Mouse (Mus musculus) midbrain, postnatal 0 days (tissue): ENCODE results near the gene Sec23a. TPM values are rescaled to one million over a fixed set of nuclear protein-coding genes. Genes with fewer than 3 reads are reported as not detected.
A peak's percentile ranks its signal among the peaks of the same experiment; 100 is the strongest.

ENCODE experiments used
- ATAC-seq: fragments of 200-750 bp; cut with Nextera tagmentation; 2 replicates; pipeline ENCODE4 v1.8.0; 2017; ENCODE audit warnings: moderate number of reproducible peaks, mild to moderate bottlenecking, moderate TSS enrichment, moderate library complexity; ENCODE audit not compliant: low FRiP score
- DNase-seq: peaks from one replicate; pipeline ENCODE4 v3.0.0-alpha.2; 2015; ENCODE audit warnings: low spot score
- H3K27ac ChIP-seq: fragments of 300-500 bp; sonication (generic); 2 replicates; pipeline ENCODE4 v1.5.1; 2014; ENCODE audit warnings: low read depth, mild to moderate bottlenecking, low read length, mixed read lengths
- H3K27me3 ChIP-seq: fragments of 300-500 bp; sonication (generic); 2 replicates; pipeline ENCODE4 v1.6.1; 2014; ENCODE audit warnings: low read length, control low read depth, mixed read lengths; ENCODE audit not compliant: insufficient read depth
- H3K36me3 ChIP-seq: fragments of 300-500 bp; sonication (generic); 2 replicates; pipeline ENCODE4 v1.6.1; 2014; ENCODE audit warnings: low read length, control low read depth, mixed read lengths; ENCODE audit not compliant: insufficient read depth
- H3K4me1 ChIP-seq: fragments of 300-500 bp; sonication (generic); 2 replicates; pipeline ENCODE4 v1.6.1; 2014; ENCODE audit warnings: mild to moderate bottlenecking, control low read depth, antibody characterized with exemption, low read length, mixed read lengths; ENCODE audit not compliant: insufficient read depth
- H3K4me2 ChIP-seq: fragments of 300-500 bp; sonication (generic); 2 replicates; pipeline ENCODE4 v1.6.1; 2014; ENCODE audit warnings: low read depth, mild to moderate bottlenecking, low read length, mixed read lengths; ENCODE audit not compliant: poor library complexity, severe bottlenecking
- H3K4me3 ChIP-seq: fragments of 300-500 bp; sonication (generic); 2 replicates; pipeline ENCODE4 v1.5.1; 2014; ENCODE audit warnings: low read depth, mild to moderate bottlenecking, low read length, moderate library complexity
- H3K9ac ChIP-seq: fragments of 300-500 bp; sonication (generic); replicated peaks from 2 replicates; pipeline ENCODE4 v1.6.1; 2014; ENCODE audit warnings: mild to moderate bottlenecking, low read length, moderate library complexity, mixed read lengths; ENCODE audit not compliant: poor library complexity, severe bottlenecking
- H3K9me3 ChIP-seq: fragments of 300-500 bp; sonication (generic); 2 replicates; pipeline ENCODE4 v1.6.1; 2016; ENCODE audit warnings: low read length, control low read depth
- CTCF ChIP-seq: IDR thresholded peaks from 2 replicates; pipeline ENCODE4 v1.5.1; 2016; ENCODE audit warnings: antibody characterized with exemption, mild to moderate bottlenecking
- WGBS: fragments of 180-500 bp; shearing (Covaris S2); extraction: QIAGEN DNeasy Blood & Tissue Kit; methylation state at CpG from one replicate; pipeline ENCODE4 v1.1.7; 2014; 5-methylcytosine and 5-hydroxymethylcytosine counted together
- polyA plus RNA-seq: library from polyadenylated mRNA; unstranded; fragments of >200 nt; fragmentation: Nextera tagmentation; extraction: Ambion mirVana; gene quantifications from 2 replicates; pipeline ENCODE4 v1.2.1, GENCODE M21; 2015
- total RNA-seq: library from RNA; depleted of rRNA; stranded (reverse); fragments of >200 nt; gene quantifications from 2 replicates; pipeline ENCODE4 v1.2.3, GENCODE M21; 2014; rRNA removed

The Sec23a gene
- total and polyA plus RNA-seq, 2 experiments from 2014 or later: 92.3 to 150 TPM

DNA sequence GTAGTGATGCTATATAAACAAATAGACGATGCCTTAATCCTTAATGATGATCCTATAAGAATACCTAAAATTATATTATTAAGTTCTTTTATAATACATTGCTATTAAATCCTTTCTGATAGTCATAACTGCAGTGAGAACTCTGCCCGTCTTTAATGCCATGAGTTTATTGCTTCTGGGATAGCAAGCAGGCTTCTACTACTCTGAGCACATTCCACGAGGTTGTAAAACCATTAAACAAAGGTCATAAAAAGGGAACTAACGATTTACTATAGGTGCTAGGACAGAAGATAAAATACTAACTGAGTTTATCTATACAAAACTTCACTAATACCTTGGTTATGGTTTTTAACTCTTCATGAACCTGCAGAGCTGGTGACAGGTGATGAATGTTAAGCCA, 69.3 kb downstream of the Sec23a start:
- no peaks in the 10 kb centered on the region for H3K36me3 ChIP-seq
- no peak for TF ChIP-seq CTCF
- no peak overlapping the region for H3K27ac ChIP-seq
- no peaks in the 10 kb centered on the region for H3K9me3 ChIP-seq
- H3K4me1 ChIP-seq: no peaks in the 10 kb centered on the region
- H3K27me3 ChIP-seq: no peaks in the 10 kb centered on the region
- WGBS: 93% methylated on average over 4 of the region's 4 CpGs
- no peak overlapping the region for H3K4me2 ChIP-seq
- no peak overlapping the region for H3K4me3 ChIP-seq
- ATAC-seq (no peak), DNase-seq (no peak)
- no peak overlapping the region for H3K9ac ChIP-seq

- Histone ChIP-seq H3K36me3 (no peaks in the 10 kb centered on the region), H3K9me3 (no peaks in the 10 kb centered on the region), H3K27me3 (no peaks in the 10 kb centered on the region), H3K27ac (no peak overlapping the region), H3K9ac (no peak overlapping the region), H3K4me3 (no peak overlapping the region), H3K4me1 (no peaks in the 10 kb centered on the region), H3K4me2 (no peak overlapping the region)
- no peak for TF ChIP-seq CTCF
- ATAC-seq: no peak
- 76% methylated on average over 4 of the region's 4 CpGs for WGBS
- DNase-seq: no peak
Measured at GRCm38 (mm10) chr12:58934580-58934979, 77.2 kb downstream of the Sec23a start.

GRCm38 (mm10) chr12:58924996-58925395, 86.8 kb downstream of the Sec23a start:
- Histone ChIP-seq H3K27ac (no peak overlapping the region), H3K4me2 (no peak overlapping the region), H3K9ac (no peak overlapping the region), H3K36me3 (no peaks in the 10 kb centered on the region), H3K27me3 (no peaks in the 10 kb centered on the region), H3K4me3 (no peak overlapping the region), H3K9me3 (no peaks in the 10 kb centered on the region), H3K4me1 (no peaks in the 10 kb centered on the region)
- DNase-seq: no peak
- no peak for ATAC-seq
- WGBS: 90% methylated on average over 15 of the region's 15 CpGs
- TF ChIP-seq CTCF: no peak

DNA sequence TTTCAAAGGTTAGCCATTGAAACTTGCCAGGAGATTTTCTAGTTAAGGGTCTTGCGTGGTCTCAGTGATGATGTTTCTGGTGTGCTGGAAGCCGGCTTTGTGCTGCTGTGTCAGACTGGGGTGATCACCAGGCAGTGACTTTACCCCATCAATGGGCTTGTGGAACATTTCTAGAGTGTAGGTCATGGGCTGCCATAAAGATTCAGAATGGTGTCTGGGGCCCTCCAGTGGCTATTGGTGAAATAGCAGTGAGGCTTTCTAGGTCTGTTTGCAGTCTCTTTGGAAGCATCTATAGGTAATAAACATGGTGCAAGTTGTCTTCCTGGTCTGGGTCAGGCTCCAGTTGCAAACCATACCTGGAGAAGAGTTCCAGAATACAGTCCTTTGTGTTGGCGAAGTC, 87.8 kb downstream of the Sec23a start:
- no peaks in the 10 kb centered on the region for H3K9me3 ChIP-seq
- H3K36me3 ChIP-seq: no peaks in the 10 kb centered on the region
- 83% methylated on average over 3 of the region's 3 CpGs for WGBS
- ATAC-seq (no peak), DNase-seq (peak; percentile 76)
- no peaks in the 10 kb centered on the region for H3K27me3 ChIP-seq
- peak; percentile 85 for TF ChIP-seq CTCF
- no peak overlapping the region for H3K9ac ChIP-seq
- H3K4me1 ChIP-seq: no peaks in the 10 kb centered on the region
- H3K4me2 ChIP-seq: no peak overlapping the region
- no peak overlapping the region for H3K4me3 ChIP-seq
- no peak overlapping the region for H3K27ac ChIP-seq

- H3K27ac ChIP-seq: no peak overlapping the region
- H3K4me2 ChIP-seq: no peak overlapping the region
- no peak for TF ChIP-seq CTCF
- H3K36me3 ChIP-seq: no peaks in the 10 kb centered on the region
- H3K9me3 ChIP-seq: no peaks in the 10 kb centered on the region
- H3K4me3 ChIP-seq: no peak overlapping the region
- DNase-seq (no peak), ATAC-seq (no peak)
- WGBS: 84% methylated on average over 6 of the region's 6 CpGs
- no peaks in the 10 kb centered on the region for H3K4me1 ChIP-seq
- H3K27me3 ChIP-seq: no peaks in the 10 kb centered on the region
- H3K9ac ChIP-seq: no peak overlapping the region
Measured at GRCm38 (mm10) chr12:58920775-58921174, 91.0 kb downstream of the Sec23a start.

GRCm38 (mm10) chr12:58919516-58919915, 92.3 kb downstream of the Sec23a start:
- Histone ChIP-seq H3K9ac (no peak overlapping the region), H3K4me1 (no peaks in the 10 kb centered on the region), H3K27ac (no peak overlapping the region), H3K4me2 (no peak overlapping the region), H3K4me3 (no peak overlapping the region), H3K36me3 (no peaks in the 10 kb centered on the region), H3K9me3 (no peaks in the 10 kb centered on the region), H3K27me3 (no peaks in the 10 kb centered on the region)
- 75% methylated on average over 3 of the region's 3 CpGs for WGBS
- ATAC-seq (no peak), DNase-seq (no peak)
- no peak for TF ChIP-seq CTCF

- Histone ChIP-seq H3K9me3 (no peaks in the 10 kb centered on the region), H3K4me1 (no peaks in the 10 kb centered on the region), H3K4me3 (no peak overlapping the region), H3K27me3 (no peaks in the 10 kb centered on the region), H3K27ac (no peak overlapping the region), H3K9ac (no peak overlapping the region), H3K4me2 (no peak overlapping the region), H3K36me3 (no peaks in the 10 kb centered on the region)
- no peak for TF ChIP-seq CTCF
- no peak for ATAC-seq
- WGBS: 84% methylated on average over 4 of the region's 4 CpGs
- DNase-seq: no peak
Measured at GRCm38 (mm10) chr12:58909826-58910225, 102.0 kb downstream of the Sec23a start.

Other genes with a start within 250 kb of the Sec23a start
- 3.9 and 6.9 TPM in 2 replicates for gene Gemin2, start 1.4 kb upstream of the Sec23a start, total RNA-seq
- gene Gemin2, start 1.4 kb upstream of the Sec23a start, polyA plus RNA-seq: 9.8 and 10.6 TPM in 2 replicates
- gene Trappc6b, start 49.5 kb upstream of the Sec23a start, total RNA-seq: 72.7 and 130 TPM in 2 replicates
- 177 and 181 TPM in 2 replicates for gene Trappc6b, start 49.5 kb upstream of the Sec23a start, polyA plus RNA-seq
- 15.2 and 19.9 TPM in 2 replicates for gene Pnn, start 54.9 kb upstream of the Sec23a start, total RNA-seq
- gene Pnn, start 54.9 kb upstream of the Sec23a start, polyA plus RNA-seq: 66.9 and 86.1 TPM in 2 replicates
- gene Mia2, start 83.8 kb upstream of the Sec23a start, total RNA-seq: 21.6 and 36.1 TPM in 2 replicates
- 24.7 and 34.2 TPM in 2 replicates for gene Mia2, start 83.8 kb upstream of the Sec23a start, polyA plus RNA-seq
- gene Fbxo33, start 207.7 kb upstream of the Sec23a start, total RNA-seq: 13.9 and 16.7 TPM in 2 replicates
- 5.9 and 9.6 TPM in 2 replicates for gene Fbxo33, start 207.7 kb upstream of the Sec23a start, polyA plus RNA-seq